Mouse (Mus musculus) layer of hippocampus, adult 2 months (tissue): ENCODE results near the gene En1. TPM values are rescaled to one million over a fixed set of nuclear protein-coding genes. Genes with fewer than 3 reads are reported as not detected.

Source experiments
- DNase-seq, 2 experiments: peaks; one replicate each; pipeline ENCODE4 v3.0.0; 2022; ENCODE audit warnings: low spot score in 2 of 2
- H3K27ac ChIP-seq: fragments of 200-600 bp; 2 replicates; pipeline ENCODE4 v1.8.1; 2022
- H3K4me3 ChIP-seq: fragments of 200-600 bp; 2 replicates; pipeline ENCODE4 v1.8.1; 2022; ENCODE audit warnings: mild to moderate bottlenecking
- CTCF ChIP-seq: fragments of 200-600 bp; conservative IDR thresholded peaks from 2 replicates; pipeline ENCODE4 v1.8.1; 2022; ENCODE audit warnings: antibody characterized with exemption, mild to moderate bottlenecking, moderate library complexity
- total RNA-seq, 2 experiments: library from RNA; stranded (reverse); gene quantifications; 2 replicates each; pipeline ENCODE4 v1.2.3; 2021

En1 gene
- total RNA-seq, 2 experiments from 2014 or later, result not detected

- Histone ChIP-seq H3K27ac (no peak overlapping the region), H3K4me3 (no peak overlapping the region)
- no peak for TF ChIP-seq CTCF
- no peak for DNase-seq
Measured at GRCm38 (mm10) chr1:120621383-120621782, 19.2 kb downstream of the En1 start.

GRCm38 (mm10) chr1:120626930-120627621 lies 24.9 kb downstream of the En1 start:
- DNase-seq, result no peak
- no peak for TF ChIP-seq CTCF
- H3K27ac ChIP-seq, result no peak overlapping the region
- H3K4me3 ChIP-seq, result no peak overlapping the region

GRCm38 (mm10) chr1:120627622-120628001 lies 25.4 kb downstream of the En1 start:
- no peak overlapping the region for H3K27ac ChIP-seq
- no peak for TF ChIP-seq CTCF
- no peak overlapping the region for H3K4me3 ChIP-seq
- DNase-seq, result no peak

GRCm38 (mm10) chr1:120628821-120629220 lies 26.6 kb downstream of the En1 start:
- Histone ChIP-seq H3K4me3 (no peak overlapping the region), H3K27ac (no peak overlapping the region)
- no peak for DNase-seq
- TF ChIP-seq CTCF, result peak; percentile 36

GRCm38 (mm10) chr1:120643380-120643779 lies 41.2 kb downstream of the En1 start:
- Histone ChIP-seq H3K27ac (no peak overlapping the region), H3K4me3 (no peak overlapping the region)
- no peak for DNase-seq
- no peak for TF ChIP-seq CTCF

- no peak for DNase-seq
- Histone ChIP-seq H3K27ac (no peak overlapping the region), H3K4me3 (no peak overlapping the region)
- TF ChIP-seq CTCF, result no peak
Measured at GRCm38 (mm10) chr1:120643848-120644711, 41.9 kb downstream of the En1 start.

- TF ChIP-seq CTCF, result no peak
Measured at GRCm38 (mm10) chr1:120644755-120645154, 42.5 kb downstream of the En1 start.

GRCm38 (mm10) chr1:120650068-120650467 lies 47.9 kb downstream of the En1 start:
- Histone ChIP-seq H3K4me3 (no peak overlapping the region), H3K27ac (no peak overlapping the region)
- DNase-seq, result no peak
- TF ChIP-seq CTCF, result no peak

More at GRCm38 (mm10) chr1:120644755-120645154, 42.5 kb downstream of the En1 start:
- DNase-seq, result no peak
- no peak overlapping the region for H3K27ac ChIP-seq
- H3K4me3 ChIP-seq, result no peak overlapping the region

GRCm38 (mm10) chr1:120651997-120652396 lies 49.8 kb downstream of the En1 start:
- DNase-seq, result no peak
- H3K27ac ChIP-seq, result no peak overlapping the region

GRCm38 (mm10) chr1:120654950-120655396 lies 52.8 kb downstream of the En1 start:
- no peak; the same call in 1 of the 2 replicates for TF ChIP-seq CTCF
- Histone ChIP-seq H3K27ac (no peak overlapping the region), H3K4me3 (no peak overlapping the region)
- DNase-seq, result peak; percentile 23 to 29

More at GRCm38 (mm10) chr1:120651997-120652396, 49.8 kb downstream of the En1 start:
- no peak overlapping the region for H3K4me3 ChIP-seq
- TF ChIP-seq CTCF, result no peak

Other genes with a start within 250 kb of the En1 start
- not detected for gene Marco, start 97.4 kb upstream of the En1 start, total RNA-seq